ENCODE assay signal across 11 mouse cellular contexts in genomic region chr12:76493462-76493861, GRCm38 (mm10). TPM values are rescaled to one million over a fixed set of nuclear protein-coding genes. Genes with fewer than 3 reads are reported as not detected.
DNase-seq lines count a peak whose midpoint lies in the region; ATAC-seq lines count a peak whose summit lies in the region.
"Had no signal": no experiment of that assay in that cellular context is flagged by ENCODE, and none has a peak within 500 bp of the region (broad histone marks: within the 10 kb centered on the region; RNA-seq: fewer than 3 reads in every experiment).

No protein-coding gene starts in this region.

- H3K4me3 ChIP-seq in heart, embryonic 11.5 days (ENCODE audit: low read depth, low read length) = no peak overlapping the region
- H3K4me3 ChIP-seq in hindbrain, embryonic 10.5 days = no peak overlapping the region
- H3K4me3 ChIP-seq: heart, embryonic 15.5 days had no signal

- H3K36me3 ChIP-seq in heart, embryonic 11.5 days (ENCODE audit: control insufficient read depth, insufficient read depth, low read length) = no peaks in the 10 kb centered on the region
- H3K36me3 ChIP-seq in hindbrain, embryonic 10.5 days = no peaks in the 10 kb centered on the region
- H3K36me3 ChIP-seq: heart, embryonic 15.5 days had no signal

- no peak overlapping the region for H3K9ac ChIP-seq in heart, embryonic 11.5 days (ENCODE audit: low read depth, low read length)
- H3K9ac ChIP-seq: heart, embryonic 15.5 days had no signal

- H3K9me3 ChIP-seq in heart, embryonic 11.5 days (replicated peaks; ENCODE audit: control insufficient read depth, low read length) = peaks cover 6% of the 10 kb centered on the region; the same call in 1 of the 2 replicates
- H3K9me3 ChIP-seq in hindbrain, embryonic 10.5 days = 0 out of 2 replicates have a peak, but pooled peaks cover 6% of the 10 kb centered on the region
- H3K9me3 ChIP-seq: heart, embryonic 15.5 days had no signal

- H3K4me2 ChIP-seq in heart, embryonic 11.5 days = no peak overlapping the region
- H3K4me2 ChIP-seq: heart, embryonic 15.5 days had no signal

- DNase-seq in heart, adult 11 months = peak; percentile 98
- DNase-seq in urinary bladder, postnatal 14 days (ENCODE audit: low spot score) = peak; percentile 72
- DNase-seq in urinary bladder, postnatal 10 days (ENCODE audit: low spot score) = no peak
- peak; percentile 23 to 49 for DNase-seq in kidney, postnatal 36 days
- no peak for DNase-seq in hindbrain, embryonic 10.5 days (ENCODE audit: low spot score)
- no peak for DNase-seq in cerebellum, adult 11 months
- DNase-seq in ovary, postnatal 10 days (ENCODE audit: low spot score) = no peak

- ATAC-seq in heart, embryonic 11.5 days (replicated peaks; ENCODE audit: insufficient number of reproducible peaks, low FRiP score, low TSS enrichment) = no peak
- ATAC-seq: CD4-positive, CD25-positive, alpha-beta regulatory T cell, adult 4 months; midbrain, embryonic 16.5 days had no signal

- H3K27ac ChIP-seq in heart, embryonic 11.5 days (ENCODE audit: low read depth, low read length) = no peak overlapping the region
- no peak overlapping the region for H3K27ac ChIP-seq in hindbrain, embryonic 10.5 days
- H3K27ac ChIP-seq: heart, embryonic 15.5 days had no signal

- 54% methylated on average over 5 of the region's 5 CpGs for WGBS in heart, embryonic 11.5 days (ENCODE audit: insufficient replicate concordance)
- WGBS in hindbrain, embryonic 10.5 days = 71% methylated on average over 5 of the region's 5 CpGs

- H3K4me1 ChIP-seq in heart, embryonic 11.5 days (ENCODE audit: control insufficient read depth, insufficient read depth, low read length) = no peaks in the 10 kb centered on the region
- 0 out of 2 replicates have a peak, but pooled peaks cover 4% of the 10 kb centered on the region for H3K4me1 ChIP-seq in hindbrain, embryonic 10.5 days (replicated peaks)

- H3K27me3 ChIP-seq in heart, embryonic 11.5 days (ENCODE audit: control insufficient read depth, insufficient read depth, low read length) = no peaks in the 10 kb centered on the region
- H3K27me3 ChIP-seq in hindbrain, embryonic 10.5 days (ENCODE audit: insufficient read depth, poor library complexity, severe bottlenecking) = peaks cover 14% of the 10 kb centered on the region
- H3K27me3 ChIP-seq: heart, embryonic 15.5 days had no signal

RNA-seq across cellular contexts. Expression of gene Plekhg3, which starts 37.2 kb away (rescaled TPM):
- polyA plus RNA-seq in heart, embryonic 11.5 days (2014; fragmentation: Nextera tagmentation; extraction: Ambion mirVana) = 4.4 and 5.4 TPM in 2 replicates
- polyA plus RNA-seq in hindbrain, embryonic 10.5 days (2016; fragmentation: Nextera tagmentation; extraction: Ambion mirVana) = 2.1 and 2.7 TPM in 2 replicates

Comparison
In these comparisons a context has a peak if more than half of its experiments do, and no peak if none do; other contexts are left out.
1. DNase-seq: peak in heart, adult 11 months (single experiment), urinary bladder, postnatal 14 days (single experiment) and kidney, postnatal 36 days (2 of 2); none in urinary bladder, postnatal 10 days (single experiment), hindbrain, embryonic 10.5 days (single experiment), cerebellum, adult 11 months (single experiment) and ovary, postnatal 10 days (single experiment).